ENCODE assay signal across 12 mouse cellular contexts in genomic region chr19:10267953-10268352, GRCm38 (mm10). TPM values are rescaled to one million over a fixed set of nuclear protein-coding genes. Genes with fewer than 3 reads are reported as not detected.
DNase-seq lines count a peak whose midpoint lies in the region; ATAC-seq lines count a peak whose summit lies in the region.
"Had no signal": no experiment of that assay in that cellular context is flagged by ENCODE, and none has a peak within 500 bp of the region (broad histone marks: within the 10 kb centered on the region; RNA-seq: fewer than 3 reads in every experiment).

No protein-coding gene starts in this region.

- WGBS in kidney, embryonic 14.5 days: 85% methylated on average over 10 of the region's 10 CpGs
- WGBS in large intestine, adult 2 months: 26% methylated on average over 10 of the region's 10 CpGs
- WGBS in stomach, embryonic 16.5 days: 72% methylated on average over 10 of the region's 10 CpGs

- ATAC-seq in kidney, embryonic 14.5 days (ENCODE audit: low FRiP score, low TSS enrichment): no peak
- peak; percentile 52; the same call in 1 of the 2 replicates for ATAC-seq in stomach, embryonic 16.5 days (ENCODE audit: insufficient read depth, low FRiP score)
- ATAC-seq: midbrain, embryonic 15.5 days had no signal

- H3K27me3 ChIP-seq in kidney, embryonic 14.5 days (ENCODE audit: control insufficient read depth, insufficient read depth, low read length): no peaks in the 10 kb centered on the region
- no peaks in the 10 kb centered on the region for H3K27me3 ChIP-seq in stomach, embryonic 16.5 days (ENCODE audit: control insufficient read depth, insufficient read depth, low read length)

- no peak overlapping the region for H3K4me2 ChIP-seq in kidney, embryonic 14.5 days (replicated peaks; ENCODE audit: low read depth, low read length)
- no peak overlapping the region for H3K4me2 ChIP-seq in stomach, embryonic 16.5 days (ENCODE audit: low read depth, low read length)
- H3K4me2 ChIP-seq: forebrain, embryonic 12.5 days; midbrain, embryonic 15.5 days had no signal

- H3K9me3 ChIP-seq in kidney, embryonic 14.5 days (ENCODE audit: control insufficient read depth, low read length): no peaks in the 10 kb centered on the region
- H3K9me3 ChIP-seq in stomach, embryonic 16.5 days (replicated peaks; ENCODE audit: control insufficient read depth, low read length): no peaks in the 10 kb centered on the region
- H3K9me3 ChIP-seq: embryonic facial prominence, embryonic 10.5 days; forebrain, embryonic 12.5 days; midbrain, embryonic 15.5 days had no signal

- H3K27ac ChIP-seq in kidney, embryonic 14.5 days (ENCODE audit: low read depth, low read length): no peak overlapping the region
- no peak overlapping the region for H3K27ac ChIP-seq in stomach, embryonic 16.5 days (ENCODE audit: low read length)
- H3K27ac ChIP-seq: forebrain, embryonic 12.5 days; midbrain, embryonic 15.5 days had no signal

- no peaks in the 10 kb centered on the region for H3K36me3 ChIP-seq in kidney, embryonic 14.5 days (ENCODE audit: control insufficient read depth, insufficient read depth, low read length)
- H3K36me3 ChIP-seq in stomach, embryonic 16.5 days (ENCODE audit: control insufficient read depth, insufficient read depth, low read length): no peaks in the 10 kb centered on the region
- H3K36me3 ChIP-seq: embryonic facial prominence, embryonic 10.5 days; forebrain, embryonic 12.5 days; midbrain, embryonic 15.5 days had no signal

- H3K9ac ChIP-seq in kidney, embryonic 14.5 days (ENCODE audit: low read depth, low read length): no peak overlapping the region
- H3K9ac ChIP-seq in stomach, embryonic 16.5 days (ENCODE audit: low read length): no peak overlapping the region
- H3K9ac ChIP-seq: forebrain, embryonic 12.5 days; midbrain, embryonic 15.5 days had no signal

- DNase-seq in kidney, adult 11 months: peak; percentile 78
- peak; percentile 96 for DNase-seq in R1 (ENCODE audit: low read depth, low spot score)
- peak; percentile 96 for DNase-seq in large intestine, adult 2 months (ENCODE audit: low read depth, low spot score)
- no peak for DNase-seq in cerebellum, postnatal 14 days
- no peak for DNase-seq in testis, postnatal 10 days (ENCODE audit: low spot score)
- DNase-seq in left cerebral cortex, adult 18-20 months (ENCODE audit: low spot score in 2 of 2): no peak
- DNase-seq: gastrocnemius, postnatal 36 days had no signal

- no peak overlapping the region for H3K4me3 ChIP-seq in kidney, embryonic 14.5 days (ENCODE audit: low read length)
- no peak overlapping the region for H3K4me3 ChIP-seq in stomach, embryonic 16.5 days (replicated peaks; ENCODE audit: low read length)
- H3K4me3 ChIP-seq: embryonic facial prominence, embryonic 10.5 days; forebrain, embryonic 12.5 days; midbrain, embryonic 15.5 days had no signal

- peaks cover 19% of the 10 kb centered on the region for H3K4me1 ChIP-seq in kidney, embryonic 14.5 days (ENCODE audit: control insufficient read depth, insufficient read depth, low read length)
- peaks cover 21% of the 10 kb centered on the region for H3K4me1 ChIP-seq in stomach, embryonic 16.5 days (ENCODE audit: control insufficient read depth, insufficient read depth, low read length)

RNA-seq across cellular contexts. Expression of gene Myrf, which starts 27.4 kb away (rescaled TPM):
- polyA plus RNA-seq in kidney, embryonic 14.5 days (2014; fragmentation: Nextera tagmentation; extraction: Ambion mirVana): 3.9 and 6.4 TPM in 2 replicates
- 18.7 and 34.7 TPM in 2 replicates for polyA plus RNA-seq in large intestine, adult 2 months (2012; rRNA removed)
- 16.6 and 17.6 TPM in 2 replicates for polyA plus RNA-seq in stomach, embryonic 16.5 days (2015; fragmentation: Nextera tagmentation; extraction: Ambion mirVana)
- 10 to 100 TPM; 14.1 to 17.2 TPM for total RNA-seq in left cerebral cortex, adult 18-20 months (2021)

RNA-seq across cellular contexts. Expression of gene Dagla, which starts 36.7 kb away (rescaled TPM):
- 2.2 and 3.0 TPM in 2 replicates for polyA plus RNA-seq in kidney, embryonic 14.5 days (2014; fragmentation: Nextera tagmentation; extraction: Ambion mirVana)
- polyA plus RNA-seq in large intestine, adult 2 months (2012; rRNA removed): 7.2 and 7.7 TPM in 2 replicates
- polyA plus RNA-seq in stomach, embryonic 16.5 days (2015; fragmentation: Nextera tagmentation; extraction: Ambion mirVana): 2.9 and 3.4 TPM in 2 replicates
- total RNA-seq in left cerebral cortex, adult 18-20 months (2021): 10 to 100 TPM; 82.5 to 83.4 TPM

Comparison
In these comparisons a context has a peak if more than half of its experiments do, and no peak if none do; other contexts are left out.
1. DNase-seq: peak in kidney, adult 11 months (single experiment), R1 (single experiment) and large intestine, adult 2 months (single experiment); none in cerebellum, postnatal 14 days (0 of 2), testis, postnatal 10 days (single experiment) and left cerebral cortex, adult 18-20 months (0 of 2).